Comparison of ENCODE assay signal across 8 mouse cellular contexts in the genomic region with DNA sequence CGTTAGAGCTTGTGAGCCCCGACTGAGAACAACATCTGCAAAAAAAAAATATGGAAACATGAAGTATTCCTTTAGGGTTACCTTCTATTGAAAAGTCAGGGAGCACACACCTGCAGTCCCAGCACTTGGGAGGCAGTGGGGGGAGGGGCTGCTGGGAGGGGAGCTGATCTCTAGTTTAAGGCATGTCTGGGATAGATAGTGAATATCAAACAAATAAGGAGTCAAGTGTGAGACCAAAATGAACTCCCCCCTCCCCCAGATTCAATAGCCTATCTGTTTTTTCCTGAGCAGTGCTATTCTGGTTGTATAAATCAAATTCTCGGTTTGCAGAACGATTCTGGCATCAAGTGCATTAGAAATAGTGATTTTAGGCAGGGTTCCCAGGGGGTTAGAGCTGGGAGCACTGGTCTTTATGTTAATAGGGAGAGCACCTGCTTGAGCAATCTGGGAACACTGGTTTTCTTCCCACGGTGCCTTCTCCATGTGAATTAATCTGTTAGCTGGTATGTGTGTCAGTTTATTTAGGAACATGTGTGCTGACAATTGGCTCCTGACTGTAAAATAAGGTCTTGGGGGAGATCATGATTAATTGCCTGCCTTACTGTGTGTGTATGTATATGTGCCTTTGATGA.
DNase-seq lines count a peak whose midpoint lies in the region; ATAC-seq and TF ChIP-seq lines count a peak whose summit lies in the region.

No protein-coding gene starts in this region.

- H3K36me3 ChIP-seq in intestine, embryonic 15.5 days: no peaks in the 10 kb centered on the region
- no peaks in the 10 kb centered on the region; the same call in 1 of the 2 replicates for H3K36me3 ChIP-seq in intestine, postnatal 0 days (ENCODE audit: control insufficient read depth, insufficient read depth)
- no peaks in the 10 kb centered on the region for H3K36me3 ChIP-seq in forebrain, postnatal 0 days (ENCODE audit: insufficient read depth)
- H3K36me3 ChIP-seq in midbrain, embryonic 15.5 days (replicated peaks): no peaks in the 10 kb centered on the region

- 0 out of 2 replicates have a peak overlapping the region, but pooled peaks have one; percentile 82 for H3K4me2 ChIP-seq in intestine, embryonic 15.5 days (replicated peaks)
- H3K4me2 ChIP-seq in intestine, postnatal 0 days (replicated peaks; ENCODE audit: low read depth): no peak overlapping the region
- H3K4me2 ChIP-seq in forebrain, postnatal 0 days (ENCODE audit: low read depth): peak overlapping the region; percentile 64; the same call in 1 of the 2 replicates
- H3K4me2 ChIP-seq in midbrain, embryonic 15.5 days: peak overlapping the region; percentile 58

- no peaks in the 10 kb centered on the region for H3K27me3 ChIP-seq in intestine, embryonic 15.5 days (replicated peaks)
- no peaks in the 10 kb centered on the region for H3K27me3 ChIP-seq in intestine, postnatal 0 days (replicated peaks; ENCODE audit: control insufficient read depth, insufficient read depth, low read length)
- H3K27me3 ChIP-seq in forebrain, postnatal 0 days (ENCODE audit: insufficient read depth, low read length): no peaks in the 10 kb centered on the region
- H3K27me3 ChIP-seq in midbrain, embryonic 15.5 days (replicated peaks): no peaks in the 10 kb centered on the region

- H3K27ac ChIP-seq in intestine, embryonic 15.5 days: no peak overlapping the region
- H3K27ac ChIP-seq in intestine, postnatal 0 days (ENCODE audit: low read depth, low read length): no peak overlapping the region
- 0 out of 2 replicates have a peak overlapping the region, but pooled peaks have one; percentile 71 for H3K27ac ChIP-seq in forebrain, postnatal 0 days (ENCODE audit: low read depth, low read length)
- peak overlapping the region; percentile 71 for H3K27ac ChIP-seq in midbrain, embryonic 15.5 days

- 34% methylated on average over 5 of the region's 5 CpGs for WGBS in intestine, embryonic 15.5 days
- WGBS in intestine, postnatal 0 days: 50% methylated on average over 5 of the region's 5 CpGs
- 5% methylated on average over 5 of the region's 5 CpGs for WGBS in forebrain, postnatal 0 days
- WGBS in midbrain, embryonic 15.5 days: 8% methylated on average over 5 of the region's 5 CpGs

- H3K9me3 ChIP-seq in intestine, embryonic 15.5 days: no peaks in the 10 kb centered on the region
- no peaks in the 10 kb centered on the region for H3K9me3 ChIP-seq in intestine, postnatal 0 days (ENCODE audit: control insufficient read depth)
- H3K9me3 ChIP-seq in forebrain, postnatal 0 days (ENCODE audit: low read length): no peaks in the 10 kb centered on the region
- H3K9me3 ChIP-seq in midbrain, embryonic 15.5 days: no peaks in the 10 kb centered on the region

- ATAC-seq in intestine, embryonic 15.5 days: no peak
- no peak for ATAC-seq in intestine, postnatal 0 days
- no peak for ATAC-seq in forebrain, postnatal 0 days
- no peak; the same call in 1 of the 2 replicates for ATAC-seq in midbrain, embryonic 15.5 days (replicated peaks)

- H3K4me1 ChIP-seq in intestine, embryonic 15.5 days (replicated peaks): peaks cover 37% of the 10 kb centered on the region
- H3K4me1 ChIP-seq in intestine, postnatal 0 days (replicated peaks; ENCODE audit: control insufficient read depth, insufficient read depth, low read length): peaks cover 9% of the 10 kb centered on the region; the same call in 1 of the 2 replicates
- H3K4me1 ChIP-seq in forebrain, postnatal 0 days (ENCODE audit: insufficient read depth): peaks cover 35% of the 10 kb centered on the region
- peaks cover 53% of the 10 kb centered on the region for H3K4me1 ChIP-seq in midbrain, embryonic 15.5 days

- DNase-seq in brain, embryonic 14.5 days (ENCODE audit: low read depth): peak; percentile 80
- no peak for DNase-seq in forebrain, postnatal 0 days
- no peak for DNase-seq in layer of hippocampus, adult 9-10 months (ENCODE audit: low spot score)
- DNase-seq in right cerebral cortex, adult 18-20 months: no peak
- no peak for DNase-seq in Muller cell, postnatal 12 days (ENCODE audit: inconsistent ontology term)

- no peak overlapping the region for H3K4me3 ChIP-seq in intestine, embryonic 15.5 days (replicated peaks)
- H3K4me3 ChIP-seq in intestine, postnatal 0 days (ENCODE audit: low read depth, low read length): no peak overlapping the region
- no peak overlapping the region for H3K4me3 ChIP-seq in forebrain, postnatal 0 days (ENCODE audit: low read depth, low read length)
- peak overlapping the region; percentile 33 for H3K4me3 ChIP-seq in midbrain, embryonic 15.5 days

- no peak for TF ChIP-seq POLR2A in brain, embryonic 14.5 days (IDR thresholded peaks at IDR 0.05; ENCODE audit: borderline replicate concordance, extremely low read depth, insufficient read depth, insufficient read length, poor library complexity, severe bottlenecking)

- TF ChIP-seq CTCF in intestine, postnatal 0 days (IDR thresholded peaks at IDR 0.05; ENCODE audit: low read depth): no peak
- TF ChIP-seq CTCF in brain, embryonic 14.5 days (IDR thresholded peaks at IDR 0.05; ENCODE audit: borderline replicate concordance, extremely low read depth, insufficient read depth, insufficient read length): no peak
- no peak for TF ChIP-seq CTCF in forebrain, postnatal 0 days (IDR thresholded peaks at IDR 0.05; ENCODE audit: low read depth)

- H3K9ac ChIP-seq in intestine, embryonic 15.5 days: no peak overlapping the region
- no peak overlapping the region for H3K9ac ChIP-seq in intestine, postnatal 0 days (ENCODE audit: low read depth, low read length)
- H3K9ac ChIP-seq in forebrain, postnatal 0 days: peak overlapping the region; percentile 63; the same call in 1 of the 2 replicates
- H3K9ac ChIP-seq in midbrain, embryonic 15.5 days: peak overlapping the region; percentile 39; the same call in 1 of the 2 replicates

Comparison
In these comparisons a context has a peak if more than half of its experiments do, and no peak if none do; other contexts are left out.
1. H3K27ac ChIP-seq: peak in forebrain, postnatal 0 days (single experiment) and midbrain, embryonic 15.5 days (single experiment); none in intestine, embryonic 15.5 days (single experiment) and intestine, postnatal 0 days (single experiment).
2. H3K9ac ChIP-seq: peak in forebrain, postnatal 0 days (single experiment) and midbrain, embryonic 15.5 days (single experiment); none in intestine, embryonic 15.5 days (single experiment) and intestine, postnatal 0 days (single experiment).